Mouse (Mus musculus): ENCODE results near the gene Thumpd1.

Thumpd1 gene

GRCm38 (mm10) chr7:119670395-119670794, 50.2 kb downstream of the Thumpd1 start:
- no peak for DNase-seq

- DNase-seq = no peak
Observed at GRCm38 (mm10) chr7:119667893-119668292, 52.7 kb downstream of the Thumpd1 start.

All from cerebellum, postnatal 25 days (tissue).